Mouse (Mus musculus) layer of hippocampus, postnatal 36 days (tissue): ENCODE data around the gene Vps9d1. TPM values are rescaled to one million over a fixed set of nuclear protein-coding genes. Genes with fewer than 3 reads are reported as not detected.
A peak's percentile ranks its signal among the peaks of the same experiment; 100 is the strongest.
"Not testable (repeated sequence)": the region's sequence is repeated elsewhere in the genome, so short reads cannot be mapped to it uniquely, and the experiment has no call there.

Experiments used
- DNase-seq, 2 experiments: peaks; one replicate each; pipeline ENCODE4 v3.0.0; 2022
- total RNA-seq, 2 experiments: library from RNA; stranded (reverse); gene quantifications; 2 replicates each; pipeline ENCODE4 v1.2.3; 2021

Gene Vps9d1
- total RNA-seq, 2 experiments from 2014 or later = 49.7 to 51.6 TPM

- DNase-seq = no peak
These were observed 40.9 kb downstream of the Vps9d1 start for GRCm38 (mm10) chr8:123213118-123213772.

- DNase-seq = peak; percentile 84 to 85
These were observed 41.6 kb downstream of the Vps9d1 start, which contains the start of the genes Chmp1a and Spata33 for GRCm38 (mm10) chr8:123212321-123213117. Gene Chmp1a, minus strand, starts transcription at chr8:123212763. Gene Spata33, plus strand, starts transcription at chr8:123212832.

- DNase-seq = no peak
These were observed 42.3 kb downstream of the Vps9d1 start for GRCm38 (mm10) chr8:123211876-123212275.

DNA sequence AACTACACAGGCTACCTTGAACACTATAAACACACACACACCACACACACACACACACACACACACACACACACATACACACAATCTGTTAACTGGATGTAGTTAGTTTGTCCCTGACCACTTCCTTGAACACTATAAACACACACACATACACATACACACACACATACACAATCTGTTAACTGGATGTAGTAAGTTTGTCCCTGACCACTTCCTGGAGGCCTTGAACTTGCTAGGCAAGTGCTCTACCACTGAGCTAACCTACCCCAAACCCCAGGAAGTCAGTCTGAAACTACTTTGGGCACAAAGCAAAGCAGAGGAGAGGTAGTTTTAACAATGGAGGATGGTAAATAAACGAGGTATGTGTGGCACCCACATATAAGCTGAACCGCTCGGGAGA lies 50.6 kb downstream of the Vps9d1 start:
- DNase-seq = no peak

DNA sequence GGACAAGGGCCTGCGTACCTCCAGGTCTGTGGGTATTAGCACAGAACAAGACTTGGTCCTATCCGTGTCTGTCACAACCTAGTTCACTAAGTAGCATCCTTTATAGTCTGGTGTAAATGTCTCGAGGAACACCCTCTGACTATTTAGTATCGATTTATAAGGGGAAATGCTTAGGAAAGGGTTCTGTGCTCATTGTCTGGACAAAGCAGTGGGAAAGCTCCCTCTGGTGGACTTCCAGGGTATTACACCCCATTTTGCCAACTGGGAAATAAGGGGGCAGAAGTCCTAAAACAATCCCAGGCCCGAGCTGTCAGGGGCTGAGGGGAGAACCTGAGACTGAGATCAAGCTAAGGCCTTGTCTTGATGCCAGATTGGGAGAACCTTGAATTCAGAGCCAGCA lies 51.9 kb downstream of the Vps9d1 start:
- DNase-seq = peak; percentile 57 to 80

- DNase-seq = no peak
These were observed 54.3 kb downstream of the Vps9d1 start for GRCm38 (mm10) chr8:123199864-123200263.

DNA sequence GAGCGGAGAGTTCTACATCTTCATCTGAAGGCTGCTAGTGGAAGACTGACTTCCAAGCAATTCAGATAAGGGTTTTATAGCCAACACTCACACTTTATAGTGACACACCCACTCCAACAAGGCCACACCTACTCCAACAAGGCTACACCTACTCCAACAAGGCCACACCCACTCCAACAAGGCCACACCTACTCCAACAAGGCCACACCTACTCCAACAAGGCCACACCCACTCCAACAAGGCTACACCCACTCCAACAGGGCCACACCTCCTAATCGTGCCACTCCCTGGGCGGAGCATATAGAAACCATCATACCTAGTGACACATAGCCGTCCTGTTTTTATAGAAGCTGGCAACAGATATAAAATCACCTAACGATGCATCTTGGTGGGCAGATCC lies 57.1 kb downstream of the Vps9d1 start:
- not testable (repeated sequence) for DNase-seq

DNA sequence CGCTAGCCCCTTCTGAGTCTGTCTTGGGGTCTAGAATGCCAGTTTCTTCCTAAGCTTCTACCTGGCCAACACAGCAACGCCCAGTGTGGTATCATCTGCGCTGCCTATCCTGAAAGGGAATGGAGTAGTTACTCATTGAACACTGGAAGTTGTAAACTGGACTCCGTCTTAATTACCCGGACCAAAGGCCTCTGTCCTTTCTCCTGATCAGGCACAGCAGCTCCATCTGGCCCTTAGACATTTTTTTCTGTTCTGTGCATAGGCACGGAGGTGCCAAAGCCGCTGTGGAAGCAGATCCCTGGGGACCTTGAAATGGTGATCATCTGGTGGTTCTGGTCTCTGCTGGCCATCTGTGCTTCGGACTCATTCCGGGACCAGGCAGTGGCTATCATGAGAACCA lies 60.4 kb downstream of the Vps9d1 start:
- DNase-seq = no peak

Other genes starting within 250 kb of the Vps9d1 start
- 100 to 1,000 TPM; 164 to 171 TPM for gene Ankrd11, start 212.1 kb downstream of the Vps9d1 start, total RNA-seq
- gene Spg7, start 191.4 kb downstream of the Vps9d1 start, total RNA-seq = 10 to 100 TPM; 54.9 to 61.1 TPM
- 100 to 1,000 TPM; 391 to 451 TPM for gene Rpl13, start 152.0 kb downstream of the Vps9d1 start, total RNA-seq
- 100 to 1,000 TPM; 305 to 318 TPM for gene Cpne7, start 137.0 kb downstream of the Vps9d1 start, total RNA-seq
- 1 to 10 TPM; 1.6 to 2.2 TPM for gene Sult5a1, start 96.0 kb downstream of the Vps9d1 start, total RNA-seq
- gene Dpep1, start 68.1 kb downstream of the Vps9d1 start, total RNA-seq = under 1 TPM in 1 of 2 experiments, not detected in 1; 0.23 TPM
- gene Chmp1a, start 41.6 kb downstream of the Vps9d1 start, total RNA-seq = 100 to 1,000 TPM in 1 of 2 experiments, 10 to 100 TPM in 1; 96.7 to 101 TPM
- gene Spata33, start 41.5 kb downstream of the Vps9d1 start, total RNA-seq = 1 to 10 TPM; 5.6 to 7.0 TPM
- 10 to 100 TPM; 89.6 to 99.3 TPM for gene Cdk10, start 29.5 kb downstream of the Vps9d1 start, total RNA-seq
- 10 to 100 TPM; 80.7 to 81.4 TPM for gene Spata2l, start 18.1 kb downstream of the Vps9d1 start, total RNA-seq
- 10 to 100 TPM; 24.3 to 26.6 TPM for gene Zfp276, start 153 bp downstream of the Vps9d1 start, total RNA-seq
- 1 to 10 TPM; 3.6 to 4.0 TPM for gene Fanca, start 64.2 kb upstream of the Vps9d1 start, total RNA-seq
- gene Spire2, start 78.4 kb upstream of the Vps9d1 start, total RNA-seq = 10 to 100 TPM; 15.2 to 17.2 TPM
- gene Tcf25, start 119.4 kb upstream of the Vps9d1 start, total RNA-seq = 100 to 1,000 TPM; 510 to 526 TPM
- gene Mc1r, start 152.8 kb upstream of the Vps9d1 start, total RNA-seq = not detected
- gene Tubb3, start 157.1 kb upstream of the Vps9d1 start, total RNA-seq = 100 to 1,000 TPM; 290 to 324 TPM
- 10 to 100 TPM; 53.4 to 57.4 TPM for gene Def8, start 169.2 kb upstream of the Vps9d1 start, total RNA-seq
- 10 to 100 TPM; 24.7 to 27.9 TPM for gene Afg3l1, start 223.6 kb upstream of the Vps9d1 start, total RNA-seq